Mouse (Mus musculus) midbrain, embryonic 10.5 days (tissue): ENCODE data around the gene Itch. TPM values are rescaled to one million over a fixed set of nuclear protein-coding genes. Genes with fewer than 3 reads are reported as not detected.
"Not testable (repeated sequence)": the region's sequence is repeated elsewhere in the genome, so short reads cannot be mapped to it uniquely, and the experiment has no call there.

Source experiments
- DNase-seq: peaks from one replicate; pipeline ENCODE4 v3.0.0-alpha.2; 2017; ENCODE audit warnings: low spot score
- H3K27ac ChIP-seq: fragments of 300-500 bp; sonication (generic); replicated peaks from 2 replicates; pipeline ENCODE4 v1.5.1; 2016; ENCODE audit warnings: mild to moderate bottlenecking
- H3K27me3 ChIP-seq: fragments of 300-500 bp; sonication (generic); 2 replicates; pipeline ENCODE4 v1.6.1; 2016; ENCODE audit warnings: low read depth, mild to moderate bottlenecking; ENCODE audit not compliant: poor library complexity, severe bottlenecking
- H3K36me3 ChIP-seq: fragments of 300-500 bp; sonication (generic); 2 replicates; pipeline ENCODE4 v1.6.1; 2016; ENCODE audit warnings: mild to moderate bottlenecking, moderate library complexity
- H3K4me1 ChIP-seq: fragments of 300-500 bp; sonication (generic); 2 replicates; pipeline ENCODE4 v1.6.1; 2016
- H3K4me3 ChIP-seq: fragments of 300-500 bp; sonication (generic); 2 replicates; pipeline ENCODE4 v1.5.1; 2016; ENCODE audit warnings: mild to moderate bottlenecking, moderate library complexity
- H3K9me3 ChIP-seq: fragments of 300-500 bp; sonication (generic); replicated peaks from 2 replicates; pipeline ENCODE4 v1.6.1; 2016; ENCODE audit warnings: mild to moderate bottlenecking
- whole genome bisulfite sequencing: fragments of 180-500 bp; shearing (Covaris S2); methylation state at CpG from one replicate; pipeline ENCODE4 v1.1.7; 2016; 5-methylcytosine and 5-hydroxymethylcytosine counted together
- polyA plus RNA-seq: library from polyadenylated mRNA; unstranded; fragments of >200 nt; fragmentation: Nextera tagmentation; extraction: Ambion mirVana; gene quantifications from 2 replicates; pipeline ENCODE4 v1.2.1, GENCODE M21; 2016

Itch gene
- polyA plus RNA-seq, 1 experiment from 2014 or later: 54.6 TPM

DNA sequence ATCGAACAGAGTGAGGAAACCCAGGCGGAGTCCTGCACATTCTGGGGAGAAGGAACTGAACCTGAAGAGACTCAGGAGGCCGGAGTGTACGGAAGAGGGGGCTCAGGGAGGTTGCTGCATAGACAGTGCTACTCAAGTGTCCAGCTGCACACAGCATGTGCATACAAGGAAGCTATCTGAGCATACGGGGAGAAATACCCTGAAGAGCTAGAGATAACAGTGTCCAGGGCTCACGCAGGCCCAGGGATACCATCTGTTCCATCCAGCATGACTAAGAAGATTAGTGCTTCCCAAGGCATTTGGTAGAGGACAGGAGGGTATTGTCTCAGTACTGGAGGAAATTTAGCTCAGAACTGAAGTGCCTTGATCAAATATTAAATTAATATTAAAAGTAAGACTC, 29.7 kb upstream of the Itch start:
- DNase-seq: peak; percentile 17
- no peak overlapping the region for H3K4me3 ChIP-seq
- H3K27me3 ChIP-seq: no peaks in the 10 kb centered on the region
- H3K27ac ChIP-seq: peak overlapping the region; percentile 66
- H3K4me1 ChIP-seq: peaks cover 6% of the 10 kb centered on the region
- no peaks in the 10 kb centered on the region for H3K9me3 ChIP-seq
- 67% methylated on average over 6 of the region's 6 CpGs for WGBS
- H3K36me3 ChIP-seq: no peaks in the 10 kb centered on the region

DNA sequence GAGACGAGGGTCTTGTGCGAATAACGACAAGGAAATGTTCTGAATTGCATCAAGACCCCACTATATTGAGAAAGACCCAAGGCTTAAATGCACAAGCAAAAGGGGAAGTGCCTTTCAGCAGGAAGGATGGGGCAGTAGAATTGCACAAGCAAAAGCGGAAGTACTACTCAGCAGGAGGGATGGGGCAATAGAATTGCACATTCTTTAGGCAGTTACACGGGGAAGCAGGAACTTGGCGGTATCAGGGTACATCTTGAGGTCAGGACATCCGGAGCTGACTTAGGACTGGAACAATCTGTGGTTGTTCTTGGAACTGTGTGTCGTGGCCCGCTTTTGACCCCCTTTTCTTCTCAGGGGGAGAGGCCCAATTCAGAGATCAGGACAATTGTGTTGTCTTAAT, 26.0 kb upstream of the Itch start:
- 86% methylated on average over 9 of the region's 9 CpGs for WGBS
- not testable (repeated sequence) for H3K36me3 ChIP-seq, H3K9me3 ChIP-seq, H3K4me3 ChIP-seq, H3K4me1 ChIP-seq, DNase-seq, H3K27ac ChIP-seq, H3K27me3 ChIP-seq

DNA sequence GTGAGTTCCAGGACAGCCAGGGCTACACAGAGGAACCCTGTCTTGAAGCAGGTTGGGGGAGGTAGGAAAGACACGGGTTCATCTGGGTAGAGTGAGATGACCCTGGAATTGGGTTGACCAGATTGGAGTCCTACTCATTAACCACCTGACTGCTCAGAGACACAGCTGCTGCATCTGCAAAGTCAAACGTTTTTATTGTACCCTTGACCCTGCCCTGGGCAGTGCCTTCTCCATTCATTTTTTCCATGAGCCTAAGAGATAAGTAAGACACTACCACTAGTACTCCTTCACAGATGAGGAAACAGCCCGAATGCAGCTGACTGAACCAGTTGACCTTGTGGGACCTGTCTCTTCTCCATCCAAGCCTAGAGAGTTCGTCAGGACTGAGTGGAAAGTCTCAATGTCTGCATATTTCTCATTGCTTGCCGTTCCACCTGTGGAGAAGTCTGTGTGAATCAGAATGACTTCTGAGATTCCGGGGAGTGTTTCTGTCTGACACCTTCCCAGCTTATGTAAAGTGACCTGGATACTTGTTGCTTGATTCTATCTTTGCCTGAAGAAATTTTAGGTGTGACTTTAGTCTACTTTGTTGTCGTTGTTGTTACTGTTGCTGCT, 18.0 kb upstream of the Itch start:
- H3K9me3 ChIP-seq: 0 out of 2 replicates have a peak, but pooled peaks cover 5% of the 10 kb centered on the region
- no peak for DNase-seq
- no peaks in the 10 kb centered on the region for H3K36me3 ChIP-seq
- no peaks in the 10 kb centered on the region for H3K27me3 ChIP-seq
- no peak overlapping the region for H3K27ac ChIP-seq
- H3K4me1 ChIP-seq: no peaks in the 10 kb centered on the region
- H3K4me3 ChIP-seq: no peak overlapping the region
- WGBS: 74% methylated on average over 7 of the region's 7 CpGs

DNA sequence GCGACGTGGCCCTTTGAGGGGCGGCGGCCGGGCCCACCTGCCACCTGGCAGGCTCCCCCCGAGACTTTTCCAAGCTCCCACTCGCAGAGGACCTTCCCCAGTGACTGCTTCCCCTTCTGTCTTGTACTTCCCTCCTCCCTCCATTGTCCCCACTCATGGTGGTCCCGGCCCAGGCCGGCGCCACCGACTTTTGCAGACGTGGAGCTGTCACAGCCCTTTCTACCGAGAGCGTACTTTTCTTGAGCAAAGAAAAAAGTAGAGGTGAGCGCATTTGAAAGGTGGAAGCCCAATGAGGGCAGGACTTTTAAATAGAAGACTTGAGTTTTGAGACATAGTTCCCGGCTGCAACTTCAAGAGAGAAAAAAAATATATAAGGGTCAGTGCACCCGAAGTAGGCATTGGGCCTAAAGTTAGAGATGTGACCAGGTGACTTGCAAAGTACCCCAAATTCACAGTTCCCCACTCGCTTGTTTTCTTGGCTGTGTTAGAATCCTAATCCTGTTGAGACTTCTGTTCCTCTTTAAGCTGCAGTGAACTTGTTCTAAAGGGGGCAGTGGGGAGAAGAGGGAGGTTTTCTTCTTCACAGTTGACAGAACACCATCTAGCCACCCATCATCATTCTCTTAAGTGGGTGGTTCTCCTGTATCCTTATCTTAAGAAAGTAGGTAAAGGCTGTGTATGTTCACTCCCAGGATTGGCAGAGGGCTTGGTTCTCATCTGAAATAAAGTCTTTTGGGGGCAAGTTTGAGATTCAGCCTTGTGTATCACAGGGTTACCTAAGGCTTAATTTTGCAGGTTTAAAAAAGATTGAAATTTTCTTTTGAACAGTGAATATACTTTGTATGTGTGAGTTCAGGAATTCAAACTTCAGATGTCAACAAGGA, 910 bp downstream of the Itch start:
- peaks cover 28% of the 10 kb centered on the region for H3K4me1 ChIP-seq
- no peak for DNase-seq
- WGBS: under 1% methylated on average over 18 of the region's 18 CpGs
- H3K9me3 ChIP-seq: no peaks in the 10 kb centered on the region
- peaks cover 17% of the 10 kb centered on the region for H3K36me3 ChIP-seq
- no peaks in the 10 kb centered on the region for H3K27me3 ChIP-seq
- peak overlapping the region; percentile 94 for H3K27ac ChIP-seq
- peak overlapping the region; percentile 78 for H3K4me3 ChIP-seq

DNA sequence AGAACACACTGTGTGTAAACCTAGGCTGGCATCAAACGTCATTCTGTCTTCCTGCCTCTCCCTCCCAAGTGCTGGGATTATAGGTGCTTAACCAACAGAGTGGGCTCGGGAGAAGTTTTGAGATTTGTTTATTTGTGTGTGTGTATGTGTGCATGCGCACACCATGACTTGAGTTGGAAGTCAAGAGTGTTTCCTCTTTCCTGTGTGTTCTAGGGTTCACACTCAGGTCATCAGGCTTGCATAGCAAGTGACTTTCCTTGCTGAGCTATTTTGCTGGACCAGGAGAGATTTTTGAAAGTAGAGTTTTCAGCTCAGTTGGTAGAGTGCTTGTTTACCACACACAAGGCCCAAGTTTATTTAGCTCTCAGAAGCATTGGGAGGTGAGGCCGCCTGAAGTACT, 1.8 kb downstream of the Itch start:
- H3K4me3 ChIP-seq: peak overlapping the region; percentile 78
- H3K4me1 ChIP-seq: peaks cover 28% of the 10 kb centered on the region
- 74% methylated on average over 4 of the region's 4 CpGs for WGBS
- peaks cover 26% of the 10 kb centered on the region for H3K36me3 ChIP-seq
- no peaks in the 10 kb centered on the region for H3K27me3 ChIP-seq
- H3K9me3 ChIP-seq: no peaks in the 10 kb centered on the region
- DNase-seq: no peak
- no peak overlapping the region for H3K27ac ChIP-seq

DNA sequence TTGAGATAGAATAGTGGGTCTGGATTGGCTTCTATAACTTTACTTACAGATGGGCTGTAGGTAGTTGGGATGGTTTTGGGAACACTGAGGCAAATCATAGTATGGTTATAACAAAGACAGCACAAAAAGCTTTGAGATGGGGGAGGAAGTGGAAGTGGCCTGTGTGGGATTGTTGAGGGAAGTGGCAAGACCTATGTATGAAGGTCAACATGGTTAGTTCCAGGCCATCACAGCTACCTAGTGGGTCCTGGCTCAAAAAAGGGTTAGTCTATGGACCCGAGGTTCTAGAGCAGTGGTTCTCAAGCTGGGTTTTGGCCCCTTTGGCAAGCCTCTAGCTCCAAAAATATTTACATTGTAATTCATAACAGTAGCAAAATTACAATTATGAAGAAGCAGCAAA, 2.2 kb downstream of the Itch start:
- peaks cover 28% of the 10 kb centered on the region for H3K4me1 ChIP-seq
- no peak overlapping the region for H3K27ac ChIP-seq
- peaks cover 30% of the 10 kb centered on the region for H3K36me3 ChIP-seq
- H3K9me3 ChIP-seq: no peaks in the 10 kb centered on the region
- DNase-seq: no peak
- 81% methylated on average over 1 of the region's 1 CpGs for WGBS
- no peak overlapping the region for H3K4me3 ChIP-seq
- no peaks in the 10 kb centered on the region for H3K27me3 ChIP-seq

DNA sequence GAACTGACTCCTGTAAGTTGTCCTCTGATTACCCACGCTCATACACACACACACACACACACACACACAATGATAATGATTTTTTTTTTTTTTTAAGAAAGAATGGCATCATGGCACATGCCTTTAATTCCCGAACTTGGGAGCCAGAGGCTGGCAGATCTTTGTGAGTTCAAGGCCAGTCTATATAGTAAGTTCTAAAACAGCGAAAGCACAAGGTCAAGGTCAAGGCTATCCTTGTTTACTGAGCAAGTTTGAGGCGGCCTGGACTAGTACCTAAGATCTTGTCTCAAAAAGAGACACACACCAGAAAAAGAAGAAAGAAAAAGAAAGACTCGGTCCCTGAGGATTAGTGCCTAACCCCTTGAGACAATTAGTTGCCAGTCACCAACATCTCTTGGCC, 7.7 kb downstream of the Itch start:
- H3K36me3 ChIP-seq: peaks cover 84% of the 10 kb centered on the region
- no peaks in the 10 kb centered on the region for H3K27me3 ChIP-seq
- H3K9me3 ChIP-seq: peaks cover 13% of the 10 kb centered on the region; the same call in 1 of the 2 replicates
- no peak for DNase-seq
- H3K4me1 ChIP-seq: peaks cover 3% of the 10 kb centered on the region
- no peak overlapping the region for H3K4me3 ChIP-seq
- no peak overlapping the region for H3K27ac ChIP-seq
- WGBS: 93% methylated on average over 5 of the region's 5 CpGs

DNA sequence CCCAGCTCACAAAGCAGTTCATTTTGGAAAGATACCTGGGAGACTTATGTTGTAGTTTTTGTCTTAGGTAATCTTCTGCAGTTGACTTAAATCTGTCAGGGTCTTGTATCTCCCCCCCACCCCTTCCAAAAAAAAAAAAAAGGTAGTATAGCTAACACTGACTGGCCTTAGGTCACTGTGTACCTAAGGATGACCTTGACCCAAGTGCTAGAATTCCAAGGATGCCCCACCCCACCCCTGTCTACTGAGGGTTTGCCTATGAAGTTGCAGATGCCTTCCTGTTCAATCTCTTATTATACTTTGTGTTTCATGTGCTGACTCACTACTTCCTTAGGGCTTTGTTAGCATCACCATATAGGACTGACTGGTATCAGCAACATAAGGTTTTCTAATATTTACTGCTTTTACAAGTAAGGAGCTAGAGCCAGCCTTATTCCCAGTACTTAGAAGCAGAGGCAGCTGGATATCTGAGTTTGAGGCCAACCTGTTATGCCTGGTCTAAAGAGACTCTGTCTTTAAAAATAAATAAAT, 8.8 kb downstream of the Itch start:
- H3K9me3 ChIP-seq: peaks cover 23% of the 10 kb centered on the region; the same call in 1 of the 2 replicates
- H3K4me3 ChIP-seq: no peak overlapping the region
- H3K27ac ChIP-seq: no peak overlapping the region
- H3K36me3 ChIP-seq: peaks cover 95% of the 10 kb centered on the region
- no peaks in the 10 kb centered on the region for H3K4me1 ChIP-seq
- no peak for DNase-seq
- H3K27me3 ChIP-seq: no peaks in the 10 kb centered on the region

DNA sequence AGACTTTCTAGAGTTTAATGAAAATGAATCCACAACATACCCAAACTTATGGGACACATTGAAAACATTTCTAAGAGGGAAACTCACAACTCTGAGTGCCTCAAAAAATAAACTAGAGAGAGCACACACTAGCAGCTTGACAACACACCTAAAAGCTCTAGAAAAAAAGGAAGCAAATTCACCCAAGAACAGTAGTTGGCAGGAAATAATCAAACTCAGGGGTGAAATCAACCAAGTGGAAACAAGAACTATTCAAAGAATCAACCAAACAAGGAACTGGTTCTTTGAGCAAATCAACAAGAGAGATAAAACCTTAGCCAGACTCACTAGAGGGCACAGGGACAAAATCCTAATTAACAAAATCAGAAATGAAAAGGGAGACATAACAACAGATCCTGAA, 16.0 kb downstream of the Itch start:
- not testable (repeated sequence) for H3K27me3 ChIP-seq, H3K4me1 ChIP-seq, H3K27ac ChIP-seq, DNase-seq, H3K4me3 ChIP-seq
- Histone ChIP-seq H3K36me3 (peaks cover 80% of the 10 kb centered on the region), H3K9me3 (peaks cover 28% of the 10 kb centered on the region; the same call in 1 of the 2 replicates)

DNA sequence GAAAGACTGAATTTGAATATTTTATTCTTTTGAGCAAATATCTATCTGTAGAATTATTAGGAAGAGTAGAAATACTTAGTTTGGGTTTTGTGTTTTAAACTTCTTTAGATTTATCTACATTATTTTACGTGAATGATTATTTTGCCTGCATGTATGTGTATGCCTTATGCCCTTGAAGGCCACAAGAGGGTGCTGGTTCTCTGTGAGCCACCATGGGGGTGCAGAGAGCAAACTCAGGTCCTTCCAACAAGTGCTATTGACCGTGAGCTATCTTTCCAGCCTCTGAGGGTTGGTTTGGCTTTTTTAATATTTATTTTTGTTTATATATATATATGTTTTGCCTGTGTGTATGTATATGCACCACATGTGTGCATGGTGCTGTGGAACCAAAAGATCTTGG, 74.1 kb downstream of the Itch start:
- Histone ChIP-seq H3K4me3 (no peak overlapping the region), H3K27ac (no peak overlapping the region), H3K9me3 (no peaks in the 10 kb centered on the region), H3K36me3 (peaks cover 96% of the 10 kb centered on the region), H3K4me1 (no peaks in the 10 kb centered on the region), H3K27me3 (no peaks in the 10 kb centered on the region)
- no peak for DNase-seq
- 87% methylated on average over 2 of the region's 2 CpGs for WGBS

DNA sequence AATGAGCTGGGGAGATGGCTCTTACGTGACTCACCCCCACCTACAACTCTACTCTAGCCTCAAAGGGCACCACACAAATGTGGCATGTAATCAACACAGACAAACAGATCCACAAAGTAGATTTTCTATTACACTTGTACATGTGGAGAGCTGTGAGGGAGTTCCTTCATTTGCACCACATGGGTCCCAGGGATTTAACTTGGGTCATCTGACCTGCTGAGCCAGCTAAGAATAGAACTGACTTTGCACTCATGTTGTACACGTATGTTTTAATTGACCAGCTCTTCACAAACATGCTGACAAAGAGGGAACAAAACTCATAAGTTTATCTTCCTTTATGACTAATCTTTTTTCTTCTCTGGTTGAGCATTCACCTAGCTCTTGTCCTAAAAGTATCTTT, 89.8 kb downstream of the Itch start:
- H3K9me3 ChIP-seq: no peaks in the 10 kb centered on the region
- H3K27me3 ChIP-seq: no peaks in the 10 kb centered on the region
- 95% methylated on average over 2 of the region's 2 CpGs for WGBS
- no peak for DNase-seq
- peaks cover 98% of the 10 kb centered on the region for H3K36me3 ChIP-seq
- no peak overlapping the region for H3K27ac ChIP-seq
- H3K4me3 ChIP-seq: no peak overlapping the region
- no peaks in the 10 kb centered on the region for H3K4me1 ChIP-seq

DNA sequence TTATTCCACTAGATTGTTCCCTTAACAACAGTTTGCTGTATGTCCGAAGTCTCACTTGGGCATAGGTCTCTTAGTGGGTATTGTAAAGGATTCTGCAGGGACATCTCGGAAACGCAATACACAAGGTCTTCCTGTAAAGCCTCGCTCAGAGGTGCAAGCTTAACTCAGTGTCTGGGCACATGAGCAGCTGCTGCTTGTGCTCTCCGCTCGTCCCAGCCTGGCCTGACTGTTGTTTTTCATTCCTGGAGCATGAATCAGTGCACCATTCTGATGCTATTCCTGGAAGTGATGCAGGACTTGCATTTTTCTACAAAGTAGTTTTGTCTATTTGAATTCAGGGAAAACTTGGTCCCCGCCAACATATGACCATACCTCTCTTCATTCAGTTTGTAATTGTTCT, 91.4 kb downstream of the Itch start:
- no peaks in the 10 kb centered on the region for H3K9me3 ChIP-seq
- no peak overlapping the region for H3K4me3 ChIP-seq
- DNase-seq: no peak
- H3K27ac ChIP-seq: no peak overlapping the region
- H3K4me1 ChIP-seq: no peaks in the 10 kb centered on the region
- 96% methylated on average over 7 of the region's 7 CpGs for WGBS
- peaks cover 95% of the 10 kb centered on the region for H3K36me3 ChIP-seq
- no peaks in the 10 kb centered on the region for H3K27me3 ChIP-seq

DNA sequence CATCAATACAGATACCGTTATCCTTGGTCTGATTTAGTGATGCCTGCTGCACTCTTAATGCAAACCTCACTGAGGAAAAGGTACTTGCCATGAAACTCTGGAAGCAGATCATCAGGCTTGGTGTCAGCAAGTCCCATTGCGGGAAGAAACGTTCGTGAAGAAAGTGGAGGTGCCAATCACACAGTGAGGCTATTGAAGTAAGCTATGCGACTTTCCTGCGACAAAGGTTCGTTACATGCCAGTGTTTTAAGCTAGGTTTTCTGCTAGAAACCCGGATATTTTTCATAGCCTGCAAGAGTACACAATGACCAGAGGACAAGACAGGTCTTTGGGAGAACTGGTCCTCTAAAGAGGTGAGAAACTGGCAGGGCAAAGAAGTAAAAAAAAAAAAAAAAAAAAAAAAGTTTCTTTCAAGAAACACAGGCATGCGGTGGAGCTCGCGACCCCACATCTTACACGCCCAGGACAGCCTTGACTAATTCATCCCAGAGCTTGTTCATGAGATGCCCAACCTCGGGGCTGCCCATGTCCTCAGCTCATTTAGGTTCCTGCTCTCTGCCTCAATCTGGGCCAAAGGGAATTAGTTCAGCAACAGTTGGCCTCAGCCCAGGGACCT, 102.5 kb downstream of the Itch start:
- Histone ChIP-seq H3K27me3 (no peaks in the 10 kb centered on the region), H3K9me3 (no peaks in the 10 kb centered on the region), H3K27ac (peak overlapping the region; percentile 94), H3K4me3 (peak overlapping the region; percentile 72), H3K4me1 (peaks cover 25% of the 10 kb centered on the region), H3K36me3 (peaks cover 2% of the 10 kb centered on the region; the same call in 1 of the 2 replicates)
- whole genome bisulfite sequencing: 7% methylated on average over 13 of the region's 13 CpGs
- peak; percentile 15 for DNase-seq
